ENCODE assay signal across 28 mouse cellular contexts in genomic region chr17:50308059-50308647, GRCm38 (mm10). TPM values are rescaled to one million over a fixed set of nuclear protein-coding genes. Genes with fewer than 3 reads are reported as not detected.
"Had no signal": no experiment of that assay in that cellular context is flagged by ENCODE, and none has a peak within 500 bp of the region (broad histone marks: within the 10 kb centered on the region; RNA-seq: fewer than 3 reads in every experiment).

No protein-coding gene starts in this region.

- H3K9ac ChIP-seq: heart, embryonic 13.5 days; heart, embryonic 15.5 days; hindbrain, embryonic 12.5 days; hindbrain, embryonic 14.5 days; intestine, embryonic 15.5 days; limb, embryonic 12.5 days; liver, embryonic 12.5 days had no signal

- H3K27ac ChIP-seq: heart, adult 2 months; heart, embryonic 13.5 days; heart, embryonic 15.5 days; hindbrain, embryonic 10.5 days; hindbrain, embryonic 12.5 days; hindbrain, embryonic 14.5 days; intestine, embryonic 15.5 days; layer of hippocampus, adult 2 months; left cerebral cortex, adult 2 months; limb, embryonic 10.5 days; limb, embryonic 12.5 days; liver, embryonic 12.5 days had no signal

- H3K27me3 ChIP-seq: heart, embryonic 13.5 days; heart, embryonic 15.5 days; hindbrain, embryonic 12.5 days; intestine, embryonic 15.5 days; limb, embryonic 12.5 days; liver, embryonic 12.5 days had no signal

- DNase-seq: gastrocnemius, postnatal 14 days; gastrocnemius, postnatal 36 days; heart, adult 2 months; heart, postnatal 14 days; heart, postnatal 4 days; kidney, adult 18-20 months; kidney, adult 8-10 months; kidney, postnatal 10 days; kidney, postnatal 25 days; kidney, postnatal 4 days; layer of hippocampus, postnatal 36 days; liver had no signal

- ATAC-seq: hindbrain, embryonic 16.5 days; inflammation-experienced regulatory T-cells, adult 6 months; intestine, embryonic 15.5 days; intestine, postnatal 0 days; liver, embryonic 12.5 days had no signal

- H3K9me3 ChIP-seq: heart, embryonic 13.5 days; heart, embryonic 15.5 days; hindbrain, embryonic 10.5 days; hindbrain, embryonic 12.5 days; intestine, embryonic 15.5 days; limb, embryonic 10.5 days; limb, embryonic 12.5 days; liver, embryonic 12.5 days had no signal

- H3K4me1 ChIP-seq: heart, embryonic 15.5 days; hindbrain, embryonic 12.5 days; intestine, embryonic 15.5 days; limb, embryonic 12.5 days had no signal

- H3K4me3 ChIP-seq: heart, adult 2 months; heart, embryonic 13.5 days; heart, embryonic 15.5 days; hindbrain, embryonic 10.5 days; hindbrain, embryonic 12.5 days; intestine, embryonic 15.5 days; layer of hippocampus, adult 2 months; left cerebral cortex, adult 2 months; limb, embryonic 10.5 days; limb, embryonic 12.5 days; liver, embryonic 12.5 days had no signal

- H3K36me3 ChIP-seq: heart, embryonic 13.5 days; heart, embryonic 15.5 days; hindbrain, embryonic 10.5 days; hindbrain, embryonic 12.5 days; intestine, embryonic 15.5 days; limb, embryonic 10.5 days; limb, embryonic 12.5 days; liver, embryonic 12.5 days had no signal

- H3K4me2 ChIP-seq: heart, embryonic 11.5 days; heart, embryonic 13.5 days; heart, embryonic 15.5 days; hindbrain, embryonic 12.5 days; hindbrain, embryonic 14.5 days; intestine, embryonic 15.5 days; limb, embryonic 12.5 days; liver, embryonic 12.5 days had no signal

RNA-seq across cellular contexts. Expression of gene Dazl, which starts 14.7 kb away (rescaled TPM):
- total RNA-seq: heart, postnatal 4 days had no signal
- polyA plus RNA-seq: hindbrain, embryonic 10.5 days; kidney, embryonic 14.5 days; limb, embryonic 10.5 days; limb, embryonic 12.5 days had no signal
